ENCODE assay signal across 10 mouse cellular contexts in genomic region chrX:77546448-77546847, GRCm38 (mm10). TPM values are rescaled to one million over a fixed set of nuclear protein-coding genes. Genes with fewer than 3 reads are reported as not detected.
DNase-seq lines count a peak whose midpoint lies in the region; ATAC-seq and TF ChIP-seq lines count a peak whose summit lies in the region.
"Had no signal": no experiment of that assay in that cellular context is flagged by ENCODE, and none has a peak within 500 bp of the region (broad histone marks: within the 10 kb centered on the region; RNA-seq: fewer than 3 reads in every experiment).

No protein-coding gene starts in this region.

- H3K9ac ChIP-seq in kidney, embryonic 14.5 days (ENCODE audit: low read depth, low read length) = no peak overlapping the region

- DNase-seq in kidney, postnatal 10 days = peak; percentile 11
- DNase-seq in 3T3-L1 (ENCODE audit: low read depth, low spot score) (peak; percentile 23), 416B (ENCODE audit: low read depth) (peak; percentile 24)
- DNase-seq in left cerebral cortex, adult 2 months (ENCODE audit: extremely low spot score in 1 of 2, low spot score in 2 of 2) = no peak
- no peak for DNase-seq in embryo, embryonic 10.5 days (ENCODE audit: low spot score)
- DNase-seq in frontal cortex, postnatal 36 days (ENCODE audit: low spot score in 2 of 2) = no peak
- DNase-seq: adrenal gland, postnatal 25 days; heart, postnatal 14 days had no signal

- no peaks in the 10 kb centered on the region for H3K4me1 ChIP-seq in kidney, embryonic 14.5 days (ENCODE audit: control insufficient read depth, insufficient read depth, low read length)

- no peak; the same call in 1 of the 2 replicates for TF ChIP-seq CTCF in left cerebral cortex, adult 2 months (IDR thresholded peaks at IDR 0.05)

- 80% methylated on average over 1 of the region's 1 CpGs for WGBS in kidney, embryonic 14.5 days

- H3K27me3 ChIP-seq in kidney, embryonic 14.5 days (ENCODE audit: control insufficient read depth, insufficient read depth, low read length) = no peaks in the 10 kb centered on the region

- H3K27ac ChIP-seq in kidney, embryonic 14.5 days (ENCODE audit: low read depth, low read length) = no peak overlapping the region
- no peak overlapping the region for H3K27ac ChIP-seq in left cerebral cortex, adult 2 months

- H3K9me3 ChIP-seq in kidney, embryonic 14.5 days (ENCODE audit: control insufficient read depth, low read length) = no peaks in the 10 kb centered on the region

- H3K36me3 ChIP-seq in kidney, embryonic 14.5 days (ENCODE audit: control insufficient read depth, insufficient read depth, low read length) = no peaks in the 10 kb centered on the region

- no peak overlapping the region for H3K4me3 ChIP-seq in kidney, embryonic 14.5 days (ENCODE audit: low read length)
- no peak overlapping the region for H3K4me3 ChIP-seq in left cerebral cortex, adult 2 months

- H3K4me2 ChIP-seq in kidney, embryonic 14.5 days (replicated peaks; ENCODE audit: low read depth, low read length) = no peak overlapping the region

- ATAC-seq in kidney, embryonic 14.5 days (ENCODE audit: low FRiP score, low TSS enrichment) = no peak
- ATAC-seq in hematopoietic stem cell, adult 5-6 weeks (replicated peaks in 1 of 2; ENCODE audit: insufficient read depth in 1 of 2, low FRiP score in 2 of 2, low TSS enrichment in 1 of 2, low read depth in 1 of 2, poor library complexity in 2 of 2, severe bottlenecking in 2 of 2) = peak; percentile 66 to 67; a peak in 3 of 4 replicates

- intact Hi-C loops in left cerebral cortex, adult 2 months (cut with DNase I) = no loop called here

RNA-seq across cellular contexts. Expression of gene Tbl1x, which starts 35.6 kb away (rescaled TPM):
- polyA plus RNA-seq in kidney, embryonic 14.5 days (2014; fragmentation: Nextera tagmentation; extraction: Ambion mirVana) = 67.1 and 98.9 TPM in 2 replicates
- 54.0 and 62.8 TPM in 2 replicates for total RNA-seq in hematopoietic stem cell, adult 5-6 weeks (2017)
- 10 to 100 TPM; 49.6 TPM for total RNA-seq in left cerebral cortex, adult 2 months (2021)

Comparison
In these comparisons a context has a peak if more than half of its experiments do, and no peak if none do; other contexts are left out.
1. DNase-seq: peak in kidney, postnatal 10 days (single experiment), 3T3-L1 (single experiment) and 416B (single experiment); none in left cerebral cortex, adult 2 months (0 of 2), embryo, embryonic 10.5 days (single experiment) and frontal cortex, postnatal 36 days (0 of 2).